ENCODE assay signal across 17 mouse cellular contexts in genomic region chr1:118003876-118004275, GRCm38 (mm10). TPM values are rescaled to one million over a fixed set of nuclear protein-coding genes. Genes with fewer than 3 reads are reported as not detected.
"Had no signal": no experiment of that assay in that cellular context is flagged by ENCODE, and none has a peak within 500 bp of the region (broad histone marks: within the 10 kb centered on the region; RNA-seq: fewer than 3 reads in every experiment).

No protein-coding gene starts in this region.

RNA-seq across cellular contexts. Expression of gene Gm7145, which starts 38.1 kb away (rescaled TPM):
- total RNA-seq: heart, postnatal 10 days; heart, postnatal 14 days; heart, postnatal 25 days; heart, postnatal 36 days; heart, postnatal 4 days; hematopoietic stem cell, adult 5-6 weeks; hindbrain, postnatal 0 days; layer of hippocampus, adult 18-20 months; layer of hippocampus, adult 2 months; layer of hippocampus, adult 8-10 months; layer of hippocampus, postnatal 10 days; layer of hippocampus, postnatal 14 days; layer of hippocampus, postnatal 25 days; layer of hippocampus, postnatal 36 days; left cerebral cortex, adult 18-20 months; left cerebral cortex, adult 2 months; left cerebral cortex, adult 8-10 months had no signal
